Mouse (Mus musculus) c-Kit-positive CD71-positive TER-119-positive erythroid progenitor cells, embryonic 14.5 days (primary cell): Measurements from ENCODE around the gene Pla2g4a.

ENCODE experiments used
- DNase-seq: peaks from one replicate; pipeline ENCODE4 v3.0.0-alpha.2; 2013; ENCODE audit warnings: low spot score

Pla2g4a gene

GRCm38 (mm10) chr1:149960734-149961424 is at the start of gene Pla2g4a:
Gene Pla2g4a, minus strand, starts transcription at chr1:149961290.
- peak; percentile 59 for DNase-seq

DNA sequence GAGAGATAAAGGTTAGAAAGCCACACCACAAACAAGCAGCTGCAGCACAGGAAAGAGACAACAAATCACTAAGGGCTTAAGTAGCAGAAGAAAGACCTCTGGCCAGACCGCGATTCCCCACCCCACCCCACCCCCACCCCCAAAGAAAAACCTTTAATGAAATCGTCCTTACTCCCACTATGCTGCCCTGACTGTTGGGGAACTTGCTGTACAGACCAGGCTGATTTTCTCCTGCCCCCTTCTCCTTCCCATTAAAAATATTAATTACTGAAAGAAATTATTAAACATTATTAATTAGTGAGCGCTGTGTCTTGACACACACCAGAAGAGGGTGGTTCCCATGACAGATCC is 49.5 kb upstream of the Pla2g4a start:
- no peak for DNase-seq

DNA sequence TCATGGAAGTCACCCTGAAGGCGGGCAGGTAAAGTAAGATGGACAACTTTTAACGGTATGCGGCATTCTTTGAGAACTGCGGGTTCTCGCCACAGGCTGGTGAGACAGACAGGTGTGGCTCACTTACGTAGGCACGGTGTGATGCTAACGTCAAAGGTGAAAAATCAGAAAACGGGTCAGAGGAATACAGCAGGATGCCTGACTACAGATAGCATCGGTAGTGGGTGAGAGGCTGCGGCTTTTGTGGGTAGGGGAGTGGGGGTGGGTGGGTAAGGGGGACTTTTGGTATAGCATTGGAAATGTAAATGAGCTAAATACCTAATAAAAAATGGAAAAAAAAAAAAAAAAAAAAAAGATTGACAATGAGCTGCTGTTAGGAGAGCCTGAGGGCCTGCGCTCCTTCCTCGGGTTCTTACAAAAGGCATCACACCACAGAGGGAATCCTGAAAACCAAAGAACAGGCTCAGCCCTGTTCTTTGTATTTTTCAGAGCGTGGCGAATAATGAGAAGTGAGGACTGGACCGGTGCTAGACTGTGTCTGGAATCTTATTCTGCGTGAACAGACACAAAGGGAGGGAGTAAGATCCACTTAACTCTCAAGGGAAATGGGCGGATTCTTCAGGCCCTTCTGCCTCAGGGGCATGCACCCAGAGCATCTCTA is 49.0 kb upstream of the Pla2g4a start:
- no peak for DNase-seq

GRCm38 (mm10) chr1:150009134-150009533 is 48.0 kb upstream of the Pla2g4a start:
- no peak for DNase-seq

GRCm38 (mm10) chr1:149975626-149976025 is 14.5 kb upstream of the Pla2g4a start:
- DNase-seq, result no peak

DNA sequence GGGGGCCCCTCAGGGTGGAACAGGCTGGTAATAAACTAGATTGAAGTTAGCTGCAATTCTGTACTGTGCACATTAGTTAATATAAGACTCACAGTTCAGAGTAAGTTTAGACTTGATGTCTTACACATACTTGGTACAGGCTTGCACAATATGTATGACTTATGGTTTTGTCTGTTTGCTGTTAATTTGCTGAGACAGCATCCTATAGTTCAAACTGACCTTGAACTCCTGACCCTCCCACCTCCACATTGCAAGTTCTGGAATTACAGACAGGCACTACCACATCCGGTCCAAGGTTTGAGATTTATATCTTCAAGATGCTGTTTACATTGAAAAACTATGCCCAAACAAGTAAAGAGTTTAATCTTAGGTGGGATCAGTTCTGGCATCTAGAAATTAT is 4.7 kb upstream of the Pla2g4a start:
- DNase-seq, result no peak

GRCm38 (mm10) chr1:149961425-149962303 is 574 bp upstream of the Pla2g4a start:
- no peak for DNase-seq

DNA sequence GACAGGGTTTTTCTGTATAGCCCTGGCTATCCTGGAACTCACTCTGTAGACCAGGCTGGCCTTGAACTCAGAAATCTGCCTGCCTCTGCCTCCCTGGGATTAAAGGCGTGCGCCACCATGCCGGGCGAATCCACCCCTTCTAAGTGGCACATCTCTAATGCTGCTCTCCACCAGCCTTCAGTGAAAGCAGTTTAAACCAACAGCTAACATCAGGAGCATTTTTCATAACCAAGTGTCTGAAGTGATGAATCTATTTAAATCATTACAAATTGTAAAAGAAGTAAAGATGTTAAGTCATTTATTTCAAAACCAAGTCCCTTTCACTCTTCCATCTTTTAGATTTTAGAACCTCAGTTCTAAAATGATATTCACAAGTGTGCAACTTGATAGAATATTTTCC is 839 bp downstream of the Pla2g4a start:
- DNase-seq, result no peak

DNA sequence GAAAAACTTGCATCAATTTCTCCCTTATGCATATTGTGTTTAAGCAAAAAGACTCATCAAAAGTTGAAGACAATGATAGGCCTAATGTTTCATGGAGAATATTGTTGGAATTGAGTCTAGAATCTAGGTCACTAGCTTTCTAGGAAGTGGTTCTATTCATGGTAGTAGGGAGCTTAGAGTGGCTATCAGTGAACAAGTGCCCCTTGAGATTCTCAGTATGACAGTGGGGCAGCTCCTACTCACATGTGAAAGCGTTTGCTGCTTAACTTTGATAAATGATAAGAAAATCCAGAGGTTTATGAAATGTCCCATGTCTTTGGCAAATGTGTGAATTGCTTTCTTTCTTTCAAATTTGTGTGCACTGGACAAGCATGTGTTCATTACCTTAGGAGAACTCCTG is 2.0 kb downstream of the Pla2g4a start:
- DNase-seq, result peak; percentile 45

DNA sequence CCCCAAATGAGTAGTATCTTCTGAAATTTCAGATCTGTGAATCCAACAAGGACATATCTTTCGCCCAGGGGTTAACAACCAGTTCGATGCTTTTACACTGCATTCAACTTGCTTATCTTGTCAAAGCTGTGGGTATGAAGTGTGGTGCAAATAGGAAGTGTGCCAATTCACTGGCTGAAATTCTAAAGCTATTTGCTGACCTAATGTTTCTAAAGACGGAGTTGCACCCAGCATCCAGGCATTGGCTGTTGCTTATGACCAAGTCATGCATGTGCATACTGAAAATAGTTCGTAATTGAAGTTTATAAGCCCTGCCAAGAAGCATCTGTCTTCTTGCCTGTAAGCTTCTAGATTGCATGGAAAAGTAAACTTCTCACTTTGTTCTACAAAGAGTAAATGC is 5.6 kb downstream of the Pla2g4a start:
- no peak for DNase-seq

GRCm38 (mm10) chr1:149954026-149954425 is 7.1 kb downstream of the Pla2g4a start:
- no peak for DNase-seq

GRCm38 (mm10) chr1:149952050-149952449 is 9.0 kb downstream of the Pla2g4a start:
- no peak for DNase-seq

DNA sequence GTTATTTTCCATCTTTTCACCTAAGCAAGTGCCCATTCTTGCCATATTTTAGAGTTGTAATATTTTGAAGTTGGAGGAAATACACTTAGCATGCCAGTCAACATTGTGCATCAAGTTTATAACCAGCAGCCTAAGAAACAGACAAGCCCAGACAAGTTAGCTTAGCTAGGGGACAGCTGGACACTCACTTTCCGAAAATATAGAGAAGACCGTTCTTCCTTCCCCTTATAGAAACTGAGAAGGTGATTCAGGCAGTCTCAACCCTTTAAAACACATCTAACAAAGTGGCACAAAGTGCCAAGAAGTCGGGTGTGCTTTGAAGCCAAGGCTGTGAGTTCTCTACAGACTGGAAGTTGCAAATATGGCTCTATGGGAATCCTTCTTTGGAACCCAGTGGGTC is 10.4 kb downstream of the Pla2g4a start:
- no peak for DNase-seq

DNA sequence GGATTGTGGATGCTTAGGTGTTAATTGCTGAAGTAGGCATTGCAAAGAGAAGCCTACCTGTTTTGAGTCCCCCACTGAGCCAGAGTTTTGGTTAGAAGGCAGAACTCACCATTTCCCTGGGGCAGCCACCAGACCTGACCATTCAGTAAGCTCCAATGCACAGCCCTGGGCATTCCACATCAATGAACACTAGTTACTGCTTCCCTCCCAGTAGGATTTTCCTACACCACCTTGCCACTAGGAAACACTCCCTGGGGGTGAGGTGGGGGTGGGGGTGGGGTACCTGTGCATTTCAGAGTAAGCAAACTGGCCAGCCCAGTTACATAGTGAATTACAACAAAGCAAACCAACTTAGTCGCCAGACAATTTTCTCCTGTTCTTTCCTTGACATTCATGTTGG is 10.8 kb downstream of the Pla2g4a start:
- no peak for DNase-seq

- DNase-seq, result no peak
These were observed 11.8 kb downstream of the Pla2g4a start for GRCm38 (mm10) chr1:149949334-149949733.

DNA sequence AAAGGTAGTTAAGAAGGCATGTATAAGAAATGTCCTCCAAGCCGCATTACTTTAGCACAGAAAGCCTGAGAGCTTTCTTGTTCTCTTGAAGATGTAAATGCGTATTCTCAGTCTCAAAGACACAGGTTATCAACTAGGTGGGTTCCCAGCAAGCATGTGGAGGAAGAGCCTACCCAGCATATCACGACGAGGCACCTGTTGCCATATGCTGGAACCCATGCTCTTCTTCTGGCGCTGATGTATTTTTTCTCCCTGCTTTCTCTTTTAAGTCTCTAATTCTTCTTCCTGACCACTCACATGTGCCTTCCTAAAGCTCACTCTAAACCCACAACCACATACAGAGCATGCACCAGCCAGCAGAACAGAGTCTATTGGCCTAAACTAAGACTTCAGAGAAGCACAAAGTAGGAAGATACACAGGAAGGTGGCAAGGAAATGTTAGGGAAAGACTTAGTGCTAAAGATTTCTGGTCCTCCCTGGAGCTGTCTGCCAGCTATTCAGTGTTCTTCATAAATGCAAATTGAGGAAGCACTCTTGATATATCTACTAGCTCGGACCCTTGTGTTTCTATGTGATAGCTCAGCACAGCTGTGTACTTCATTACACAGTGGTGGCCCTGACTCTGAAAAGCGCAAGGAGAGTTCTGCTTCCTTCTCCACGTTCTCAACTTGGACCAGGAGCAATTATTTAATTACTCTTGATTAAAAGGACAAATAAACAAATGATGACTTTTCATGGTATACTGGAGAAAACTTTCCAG is 12.8 kb downstream of the Pla2g4a start:
- DNase-seq, result no peak

DNA sequence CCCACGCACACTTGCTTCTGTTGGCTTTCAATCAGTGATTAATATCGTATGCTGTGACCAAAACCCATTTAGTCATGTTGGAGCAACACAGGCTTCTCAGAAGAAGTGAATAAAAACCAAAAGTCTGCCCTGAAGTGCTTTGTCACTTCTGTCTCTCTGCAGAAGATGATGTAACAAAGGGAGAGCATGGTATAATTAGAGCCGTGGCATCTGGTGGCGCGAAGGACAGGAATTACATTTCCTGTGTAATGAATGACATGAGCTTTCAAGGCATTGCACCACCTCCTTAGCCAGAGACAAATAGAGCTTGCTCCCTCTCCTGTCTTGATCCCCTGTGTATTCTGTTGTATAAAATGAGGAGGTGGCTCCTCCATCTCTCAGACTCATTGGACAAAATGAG is 14.1 kb downstream of the Pla2g4a start:
- no peak for DNase-seq

GRCm38 (mm10) chr1:149946432-149946831 is 14.7 kb downstream of the Pla2g4a start:
- no peak for DNase-seq

DNA sequence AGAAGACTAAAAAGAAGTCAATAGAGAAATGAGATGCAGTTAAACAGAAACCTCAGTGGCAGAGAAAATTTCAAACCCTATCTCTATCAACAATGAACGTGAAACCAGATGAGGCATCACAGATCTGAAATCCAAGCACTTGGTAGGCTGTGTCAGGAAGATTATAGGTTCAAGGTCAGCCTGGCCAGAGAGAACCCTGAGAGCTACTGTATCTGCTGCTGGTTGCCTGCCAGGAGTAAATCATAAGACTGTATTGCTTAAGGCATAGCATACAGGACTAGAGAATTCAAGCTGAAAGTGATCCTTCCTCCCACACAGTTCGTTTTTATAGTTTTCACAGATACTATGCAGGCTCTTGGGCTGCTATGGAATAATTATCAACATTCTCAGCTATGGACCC is 17.5 kb downstream of the Pla2g4a start:
- no peak for DNase-seq

GRCm38 (mm10) chr1:149940301-149940700 is 20.8 kb downstream of the Pla2g4a start:
- no peak for DNase-seq

- no peak for DNase-seq
These were observed 21.6 kb downstream of the Pla2g4a start for GRCm38 (mm10) chr1:149939261-149940032.
